Mouse (Mus musculus) embryonic facial prominence, embryonic 12.5 days (tissue): ENCODE measurements around the gene Lclat1. TPM values are rescaled to one million over a fixed set of nuclear protein-coding genes. Genes with fewer than 3 reads are reported as not detected.

Experiments
- ATAC-seq: fragments of 200-750 bp; cut with Nextera tagmentation; 2 replicates; pipeline ENCODE4 v1.8.0; 2017; ENCODE audit not compliant: insufficient number of reproducible peaks, insufficient read depth, low FRiP score, low TSS enrichment
- H3K27ac ChIP-seq: fragments of 300-500 bp; sonication (generic); 2 replicates; pipeline ENCODE4 v1.5.1; 2016; ENCODE audit warnings: mild to moderate bottlenecking
- H3K27me3 ChIP-seq: fragments of 300-500 bp; sonication (generic); 2 replicates; pipeline ENCODE4 v1.6.1; 2016; ENCODE audit warnings: mild to moderate bottlenecking, moderate library complexity
- H3K36me3 ChIP-seq: fragments of 300-500 bp; sonication (generic); 2 replicates; pipeline ENCODE4 v1.6.1; 2016; ENCODE audit warnings: mild to moderate bottlenecking
- H3K4me1 ChIP-seq: fragments of 300-500 bp; sonication (generic); 2 replicates; pipeline ENCODE4 v1.6.1; 2016
- H3K4me2 ChIP-seq: fragments of 300-500 bp; sonication (generic); replicated peaks from 2 replicates; pipeline ENCODE4 v1.6.1; 2016; ENCODE audit warnings: mild to moderate bottlenecking, moderate library complexity
- H3K4me3 ChIP-seq: fragments of 300-500 bp; sonication (generic); 2 replicates; pipeline ENCODE4 v1.5.1; 2016; ENCODE audit warnings: mild to moderate bottlenecking
- H3K9ac ChIP-seq: fragments of 300-500 bp; sonication (generic); 2 replicates; pipeline ENCODE4 v1.6.1; 2016; ENCODE audit warnings: mild to moderate bottlenecking, moderate library complexity
- H3K9me3 ChIP-seq: fragments of 300-500 bp; sonication (generic); 2 replicates; pipeline ENCODE4 v1.6.1; 2016; ENCODE audit warnings: mild to moderate bottlenecking, moderate library complexity
- WGBS: fragments of 180-500 bp; shearing (Covaris S2); methylation state at CpG from one replicate; pipeline ENCODE4 v1.1.7; 2016; 5-methylcytosine and 5-hydroxymethylcytosine counted together
- polyA plus RNA-seq: library from polyadenylated mRNA; unstranded; fragments of >200 nt; fragmentation: Nextera tagmentation; extraction: Ambion mirVana; gene quantifications from 2 replicates; pipeline ENCODE4 v1.2.1, GENCODE M21; 2016

Gene Lclat1
- polyA plus RNA-seq, 1 experiment from 2014 or later, result 10.8 TPM

DNA sequence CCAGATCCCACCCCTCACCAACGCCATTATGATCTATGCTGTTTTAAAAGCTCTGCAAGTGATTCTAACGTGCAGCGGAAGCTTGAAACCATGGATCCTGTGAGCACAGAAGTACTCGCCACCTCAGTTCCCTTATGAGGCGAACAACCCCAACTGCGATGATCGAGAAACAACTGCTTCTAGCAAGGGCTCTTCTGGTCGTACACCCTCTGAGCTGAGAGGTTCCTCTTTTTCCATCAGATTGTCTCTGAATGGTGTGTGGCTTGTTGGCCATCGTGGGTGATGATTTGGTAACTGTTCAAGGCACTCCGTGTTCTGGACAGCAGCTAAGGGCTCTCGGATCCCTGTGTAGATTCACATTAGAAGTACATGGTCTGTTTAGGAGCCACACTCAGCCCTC lies 12.7 kb upstream of the Lclat1 start:
- no peak overlapping the region for H3K4me2 ChIP-seq
- no peaks in the 10 kb centered on the region for H3K9me3 ChIP-seq
- 84% methylated on average over 11 of the region's 11 CpGs for WGBS
- no peak for ATAC-seq
- no peak overlapping the region for H3K9ac ChIP-seq
- no peaks in the 10 kb centered on the region for H3K27me3 ChIP-seq
- H3K4me1 ChIP-seq, result no peaks in the 10 kb centered on the region
- H3K27ac ChIP-seq, result no peak overlapping the region
- H3K36me3 ChIP-seq, result no peaks in the 10 kb centered on the region
- no peak overlapping the region for H3K4me3 ChIP-seq

DNA sequence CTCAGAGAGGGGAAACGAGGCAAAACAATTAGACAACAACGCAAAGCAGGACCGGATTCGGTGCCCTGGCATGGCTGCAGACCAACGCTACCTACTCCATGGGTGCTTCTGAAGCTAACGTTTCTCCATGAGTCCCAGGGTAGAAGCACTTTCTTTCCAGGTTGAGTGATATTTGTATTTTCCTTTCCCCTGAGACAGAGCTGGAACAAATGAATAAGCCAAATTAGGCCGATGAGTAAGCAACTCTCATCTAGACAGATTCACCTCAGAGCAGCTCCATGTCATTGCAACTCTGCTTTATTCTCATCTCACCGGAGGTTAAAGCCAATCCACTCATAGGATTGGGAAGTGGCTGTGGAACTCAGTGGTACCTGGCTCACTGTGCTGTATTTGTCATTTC lies 12.2 kb upstream of the Lclat1 start:
- H3K4me2 ChIP-seq, result no peak overlapping the region
- H3K27me3 ChIP-seq, result no peaks in the 10 kb centered on the region
- no peaks in the 10 kb centered on the region for H3K36me3 ChIP-seq
- 70% methylated on average over 8 of the region's 8 CpGs for WGBS
- H3K27ac ChIP-seq, result no peak overlapping the region
- no peaks in the 10 kb centered on the region for H3K9me3 ChIP-seq
- no peak overlapping the region for H3K9ac ChIP-seq
- no peaks in the 10 kb centered on the region for H3K4me1 ChIP-seq
- H3K4me3 ChIP-seq, result no peak overlapping the region
- ATAC-seq, result no peak

DNA sequence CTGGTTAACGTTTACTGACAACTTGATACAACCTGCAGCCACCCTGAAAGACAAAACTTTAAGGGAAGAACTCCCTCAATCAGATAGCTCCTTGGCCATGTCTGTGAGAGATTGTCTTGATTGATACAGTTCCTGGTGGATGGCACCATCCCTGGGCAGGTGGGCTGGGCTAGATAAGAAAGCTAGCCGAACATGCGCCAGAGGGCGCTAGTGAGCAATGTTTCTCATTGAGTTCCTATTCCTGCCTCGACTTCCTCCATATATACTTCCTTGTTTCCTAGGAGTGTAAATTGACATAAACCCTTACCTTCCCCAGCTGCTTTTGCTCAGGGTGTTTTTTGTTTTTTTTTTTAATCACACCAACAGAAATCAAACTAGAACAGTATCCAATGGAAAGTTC lies 11.3 kb upstream of the Lclat1 start:
- no peak overlapping the region for H3K4me3 ChIP-seq
- no peak overlapping the region for H3K9ac ChIP-seq
- no peak for ATAC-seq
- no peaks in the 10 kb centered on the region for H3K4me1 ChIP-seq
- H3K36me3 ChIP-seq, result no peaks in the 10 kb centered on the region
- no peak overlapping the region for H3K4me2 ChIP-seq
- H3K27ac ChIP-seq, result no peak overlapping the region
- no peaks in the 10 kb centered on the region for H3K9me3 ChIP-seq
- 40% methylated on average over 5 of the region's 5 CpGs for WGBS
- H3K27me3 ChIP-seq, result no peaks in the 10 kb centered on the region

DNA sequence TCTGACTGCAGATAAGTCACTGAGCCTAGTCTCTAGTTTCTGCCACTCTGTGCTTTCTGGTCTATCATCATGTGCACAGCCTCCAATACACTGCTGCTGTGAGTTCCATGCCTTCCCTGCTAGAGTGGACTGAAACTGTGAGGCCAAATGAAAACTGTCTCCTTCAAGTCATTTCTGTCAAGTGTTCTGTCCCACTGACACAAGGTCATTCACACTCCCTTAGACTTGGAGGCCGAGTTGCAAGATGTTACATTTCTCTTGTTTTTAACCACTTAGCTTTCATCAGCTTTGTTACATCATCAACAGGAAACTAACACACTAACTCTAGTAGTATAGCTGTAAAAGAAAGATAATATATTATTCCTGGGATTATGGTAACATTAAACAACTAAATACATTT lies 9.1 kb upstream of the Lclat1 start:
- Histone ChIP-seq H3K4me2 (no peak overlapping the region), H3K27me3 (no peaks in the 10 kb centered on the region), H3K9ac (no peak overlapping the region), H3K4me1 (no peaks in the 10 kb centered on the region), H3K27ac (no peak overlapping the region), H3K4me3 (no peak overlapping the region), H3K36me3 (no peaks in the 10 kb centered on the region), H3K9me3 (no peaks in the 10 kb centered on the region)
- no peak for ATAC-seq
- WGBS, result 63% methylated on average over 1 of the region's 1 CpGs

DNA sequence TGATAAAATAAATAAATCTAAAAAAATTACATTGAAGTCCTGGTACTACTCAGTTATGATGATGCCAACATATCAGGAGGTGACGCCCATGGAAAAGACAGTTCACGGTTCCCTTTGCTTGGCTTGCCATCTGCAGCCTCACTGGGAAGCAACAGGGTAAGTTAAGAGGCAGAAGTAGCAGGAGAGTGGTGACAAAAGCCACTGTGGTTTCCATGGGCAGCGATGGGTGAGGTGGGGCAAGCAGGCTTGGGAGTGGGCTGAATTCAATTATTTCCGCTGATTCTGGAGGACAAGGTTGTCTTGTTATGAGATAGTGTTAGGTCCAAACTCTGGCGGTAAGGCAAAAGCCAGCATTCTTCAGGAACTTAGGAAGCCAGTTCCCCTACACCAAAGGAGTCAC lies 7.4 kb upstream of the Lclat1 start:
- H3K36me3 ChIP-seq, result no peaks in the 10 kb centered on the region
- no peaks in the 10 kb centered on the region for H3K27me3 ChIP-seq
- H3K4me1 ChIP-seq, result no peaks in the 10 kb centered on the region
- WGBS, result 92% methylated on average over 5 of the region's 5 CpGs
- H3K9ac ChIP-seq, result no peak overlapping the region
- no peak for ATAC-seq
- no peak overlapping the region for H3K4me2 ChIP-seq
- H3K9me3 ChIP-seq, result no peaks in the 10 kb centered on the region
- H3K4me3 ChIP-seq, result no peak overlapping the region
- no peak overlapping the region for H3K27ac ChIP-seq

DNA sequence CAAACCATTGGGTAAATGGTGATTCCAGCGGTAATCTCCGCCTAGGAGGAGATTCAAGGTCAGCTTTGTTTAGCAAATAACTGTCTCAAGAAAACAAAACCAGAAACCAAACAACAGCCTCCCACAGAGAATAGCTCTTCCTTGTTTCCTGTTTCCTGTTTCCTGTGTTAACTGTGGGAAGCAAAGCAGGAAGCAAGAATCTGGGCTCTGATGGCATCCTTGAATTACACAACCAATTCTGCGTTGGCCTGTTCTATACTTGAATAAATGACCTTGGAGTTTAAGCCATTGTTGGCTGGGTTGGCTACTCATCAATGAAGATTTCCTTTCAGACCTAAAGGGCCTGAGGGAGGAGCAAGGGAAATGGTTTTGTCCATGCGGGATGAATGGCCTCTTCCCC lies 5.2 kb upstream of the Lclat1 start:
- no peaks in the 10 kb centered on the region for H3K4me1 ChIP-seq
- no peaks in the 10 kb centered on the region for H3K27me3 ChIP-seq
- no peak overlapping the region for H3K4me3 ChIP-seq
- H3K27ac ChIP-seq, result no peak overlapping the region
- H3K9me3 ChIP-seq, result no peaks in the 10 kb centered on the region
- WGBS, result 83% methylated on average over 4 of the region's 4 CpGs
- H3K4me2 ChIP-seq, result no peak overlapping the region
- no peaks in the 10 kb centered on the region for H3K36me3 ChIP-seq
- no peak for ATAC-seq
- H3K9ac ChIP-seq, result no peak overlapping the region

DNA sequence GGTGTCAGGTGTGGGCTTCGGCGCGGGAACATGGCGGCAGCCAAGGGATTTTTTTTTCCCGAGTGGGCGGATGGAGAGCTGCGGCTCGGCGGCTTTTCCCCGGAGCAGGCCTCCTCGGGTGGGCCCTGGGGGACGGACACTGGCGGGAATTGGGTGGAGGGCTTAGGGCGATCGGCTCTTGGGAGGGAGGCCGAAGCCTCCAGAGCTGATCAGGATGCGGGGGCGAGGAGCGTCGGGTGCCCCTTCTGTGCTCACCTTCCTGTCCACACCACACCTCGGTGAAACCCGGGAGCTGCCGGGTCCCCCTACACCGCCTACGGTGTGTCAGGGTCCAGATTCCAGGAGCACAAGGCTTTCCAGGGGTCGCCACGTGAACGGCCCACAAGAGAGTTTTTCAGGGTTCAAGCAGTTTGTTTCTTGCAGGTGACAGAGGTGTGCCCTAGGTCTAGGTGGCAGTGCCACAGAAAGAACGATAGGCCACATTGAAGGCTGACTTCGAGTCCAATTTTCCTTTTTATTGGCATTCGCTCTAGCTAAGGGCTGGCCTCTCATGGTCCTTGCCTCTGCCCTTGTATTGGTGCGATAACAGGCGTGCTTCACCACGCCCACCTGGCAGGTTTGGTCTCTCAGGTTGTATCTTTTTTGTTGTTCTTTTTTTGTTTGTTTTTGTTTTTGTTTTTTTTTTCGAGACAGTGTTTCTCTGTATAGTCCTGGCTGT lies 544 bp downstream of the Lclat1 start:
- Histone ChIP-seq H3K4me3 (peak overlapping the region; percentile 89), H3K9me3 (no peaks in the 10 kb centered on the region), H3K9ac (peak overlapping the region; percentile 82), H3K4me2 (peak overlapping the region; percentile 93), H3K27me3 (no peaks in the 10 kb centered on the region), H3K4me1 (peaks cover 7% of the 10 kb centered on the region; the same call in 1 of the 2 replicates), H3K27ac (peak overlapping the region; percentile 51; the same call in 1 of the 2 replicates), H3K36me3 (no peaks in the 10 kb centered on the region)
- ATAC-seq, result peak; percentile 52
- WGBS, result 6% methylated on average over 33 of the region's 35 CpGs

DNA sequence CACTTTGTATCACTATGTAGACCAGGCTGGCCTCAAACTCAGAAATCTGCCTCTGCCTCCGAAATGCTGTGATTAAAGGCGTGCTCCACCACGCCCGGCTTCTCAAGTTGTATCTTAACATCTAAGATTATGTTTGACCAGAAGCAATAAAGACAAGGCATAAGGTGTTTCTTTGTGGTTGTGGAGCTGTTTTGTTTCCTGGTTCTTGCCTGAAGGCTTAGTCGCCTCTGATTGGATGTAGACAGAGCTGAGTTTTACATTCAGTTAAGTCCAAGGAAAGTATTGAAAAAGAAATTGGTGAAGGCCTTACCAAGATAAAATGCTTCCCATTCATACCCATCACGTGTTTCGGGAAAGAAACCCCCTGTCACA lies 1.1 kb downstream of the Lclat1 start:
- no peak for ATAC-seq
- peak overlapping the region; percentile 93 for H3K4me2 ChIP-seq

DNA sequence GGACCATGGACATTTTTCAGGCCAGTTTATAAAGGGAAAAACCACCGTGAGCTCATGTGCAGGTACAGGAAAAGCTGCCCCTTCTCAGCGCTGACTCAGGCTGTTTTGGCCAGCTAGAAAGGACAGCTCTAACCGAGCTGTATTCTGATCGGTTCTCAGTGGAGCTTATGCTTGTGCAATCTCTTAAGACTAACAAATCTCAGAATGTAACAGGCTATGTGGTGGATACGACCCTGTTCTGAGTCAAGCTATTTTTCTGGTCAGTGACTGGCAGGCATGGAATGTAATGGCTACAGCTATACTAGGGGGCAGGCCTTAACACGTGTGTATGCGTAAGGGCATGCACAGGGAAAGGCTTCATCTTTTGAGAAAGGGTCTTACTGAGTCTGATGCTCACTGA lies 4.3 kb downstream of the Lclat1 start:
- ATAC-seq, result no peak
- H3K4me1 ChIP-seq, result peaks cover 7% of the 10 kb centered on the region; the same call in 1 of the 2 replicates
- no peak overlapping the region for H3K9ac ChIP-seq
- WGBS, result 71% methylated on average over 7 of the region's 7 CpGs
- no peak overlapping the region for H3K4me2 ChIP-seq
- no peaks in the 10 kb centered on the region for H3K9me3 ChIP-seq
- H3K36me3 ChIP-seq, result no peaks in the 10 kb centered on the region
- H3K27me3 ChIP-seq, result no peaks in the 10 kb centered on the region
- H3K27ac ChIP-seq, result no peak overlapping the region
- no peak overlapping the region for H3K4me3 ChIP-seq

More for the DNA sequence above, 1.1 kb downstream of the Lclat1 start:
- WGBS, result 76% methylated on average over 7 of the region's 7 CpGs
- no peaks in the 10 kb centered on the region for H3K9me3 ChIP-seq
- H3K4me1 ChIP-seq, result peaks cover 7% of the 10 kb centered on the region; the same call in 1 of the 2 replicates
- H3K36me3 ChIP-seq, result no peaks in the 10 kb centered on the region
- H3K9ac ChIP-seq, result no peak overlapping the region
- H3K27me3 ChIP-seq, result no peaks in the 10 kb centered on the region
- H3K4me3 ChIP-seq, result peak overlapping the region; percentile 89
- no peak overlapping the region for H3K27ac ChIP-seq

DNA sequence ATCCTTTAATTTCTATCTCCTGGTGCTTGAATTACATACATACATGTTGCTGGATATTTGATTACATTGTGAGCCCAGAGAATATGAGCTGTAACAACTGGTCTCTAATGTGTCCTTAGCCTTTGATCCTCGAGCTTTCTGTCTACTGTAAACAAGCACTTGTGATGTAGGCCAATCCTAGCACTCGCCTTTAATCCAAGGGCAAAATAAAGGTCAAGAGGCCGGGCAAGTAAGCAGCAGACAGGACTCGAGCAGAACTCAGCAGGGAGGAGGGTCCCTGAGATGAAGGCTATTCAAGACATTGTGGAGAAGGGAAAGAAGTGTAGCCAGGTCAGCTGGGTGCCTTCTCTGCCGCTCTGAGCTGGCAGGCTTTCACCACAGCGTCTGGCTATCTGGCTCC lies 4.8 kb downstream of the Lclat1 start:
- no peak overlapping the region for H3K4me2 ChIP-seq
- H3K9me3 ChIP-seq, result no peaks in the 10 kb centered on the region
- no peak overlapping the region for H3K4me3 ChIP-seq
- H3K27ac ChIP-seq, result no peak overlapping the region
- H3K27me3 ChIP-seq, result no peaks in the 10 kb centered on the region
- peaks cover 7% of the 10 kb centered on the region; the same call in 1 of the 2 replicates for H3K4me1 ChIP-seq
- WGBS, result 22% methylated on average over 6 of the region's 6 CpGs
- no peak for ATAC-seq
- H3K9ac ChIP-seq, result no peak overlapping the region
- H3K36me3 ChIP-seq, result no peaks in the 10 kb centered on the region

DNA sequence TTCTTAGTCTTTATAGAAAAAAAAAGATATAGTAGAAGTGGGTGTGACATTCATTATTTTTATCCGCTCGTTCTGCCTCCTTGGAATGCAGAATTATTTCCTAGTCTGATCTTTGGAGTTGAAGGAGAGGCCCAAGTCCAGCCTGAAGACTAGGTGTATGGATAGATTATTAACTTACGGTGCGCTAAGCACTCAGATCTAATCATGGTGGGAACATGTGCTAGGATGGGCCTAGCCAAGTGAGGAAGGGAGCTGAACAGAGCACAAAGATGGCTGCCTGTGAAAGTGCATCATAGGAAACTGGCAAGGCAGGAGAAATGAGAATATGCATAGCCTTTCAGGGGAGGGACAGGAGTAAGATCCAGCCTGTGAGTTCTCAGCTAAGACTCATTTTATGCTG lies 5.4 kb downstream of the Lclat1 start:
- no peak overlapping the region for H3K4me2 ChIP-seq
- no peaks in the 10 kb centered on the region for H3K36me3 ChIP-seq
- no peak overlapping the region for H3K27ac ChIP-seq
- no peaks in the 10 kb centered on the region for H3K27me3 ChIP-seq
- no peak overlapping the region for H3K9ac ChIP-seq
- 94% methylated on average over 4 of the region's 4 CpGs for WGBS
- ATAC-seq, result no peak
- H3K4me1 ChIP-seq, result peaks cover 7% of the 10 kb centered on the region; the same call in 1 of the 2 replicates
- no peak overlapping the region for H3K4me3 ChIP-seq
- H3K9me3 ChIP-seq, result no peaks in the 10 kb centered on the region

DNA sequence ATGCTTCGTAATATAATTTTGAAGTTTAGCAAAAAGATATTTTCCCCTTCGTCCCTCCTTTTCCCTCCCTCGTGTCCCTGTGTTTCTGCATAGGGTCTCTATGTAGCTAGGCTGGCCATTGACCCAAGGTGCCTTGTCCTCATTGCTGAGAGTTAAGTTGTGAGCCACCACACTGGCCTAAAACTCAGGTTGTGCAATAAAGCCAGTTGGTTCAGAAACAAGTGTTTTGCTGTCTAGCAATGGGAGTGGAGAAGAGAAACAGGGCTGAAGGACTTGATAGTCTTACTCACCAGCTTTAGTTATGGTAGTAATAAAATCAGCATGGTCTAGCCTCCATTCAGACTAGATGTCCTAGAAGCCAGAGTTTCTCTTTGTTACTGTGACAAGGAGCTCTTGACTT lies 10.3 kb downstream of the Lclat1 start:
- Histone ChIP-seq H3K4me2 (no peak overlapping the region), H3K27me3 (no peaks in the 10 kb centered on the region), H3K27ac (no peak overlapping the region), H3K4me3 (no peak overlapping the region), H3K9me3 (no peaks in the 10 kb centered on the region), H3K4me1 (no peaks in the 10 kb centered on the region), H3K9ac (no peak overlapping the region), H3K36me3 (no peaks in the 10 kb centered on the region)
- ATAC-seq, result no peak
- 85% methylated on average over 3 of the region's 3 CpGs for WGBS
